Mouse (Mus musculus): ENCODE measurements around the gene Dcst2. TPM values are rescaled to one million over a fixed set of nuclear protein-coding genes. Genes with fewer than 3 reads are reported as not detected.
A peak's percentile ranks its signal among the peaks of the same experiment; 100 is the strongest.

Gene Dcst2
- polyA plus RNA-seq, 1 experiment from 2014 or later = 0.32 TPM

- no peak for DNase-seq (ENCODE audit: low spot score)
- H3K4me2 ChIP-seq (ENCODE audit: low read depth, low read length) = no peak overlapping the region
- H3K9me3 ChIP-seq (replicated peaks; ENCODE audit: control insufficient read depth, low read length) = no peaks in the 10 kb centered on the region
- H3K9ac ChIP-seq (replicated peaks; ENCODE audit: low read length) = no peak overlapping the region
- WGBS = 46% methylated on average over 5 of the region's 5 CpGs
- H3K27ac ChIP-seq (replicated peaks; ENCODE audit: low read depth, low read length) = no peak overlapping the region
- H3K36me3 ChIP-seq (replicated peaks; ENCODE audit: control insufficient read depth, insufficient read depth, low read depth, low read length) = no peaks in the 10 kb centered on the region
- no peak for ATAC-seq (replicated peaks; ENCODE audit: insufficient number of reproducible peaks, low FRiP score, low TSS enrichment, low read depth)
- no peaks in the 10 kb centered on the region for H3K27me3 ChIP-seq (ENCODE audit: control insufficient read depth, insufficient read depth, low read length)
- H3K4me3 ChIP-seq (ENCODE audit: low read depth, low read length) = no peak overlapping the region
- H3K4me1 ChIP-seq (ENCODE audit: control insufficient read depth, insufficient read depth, low read length) = peaks cover under 1% of the 10 kb centered on the region; the same call in 1 of the 2 replicates
Measured at GRCm38 (mm10) chr3:89373581-89374231, 11.9 kb downstream of the Dcst2 start.

- no peaks in the 10 kb centered on the region for H3K27me3 ChIP-seq (ENCODE audit: control insufficient read depth, insufficient read depth, low read length)
- H3K36me3 ChIP-seq (replicated peaks; ENCODE audit: control insufficient read depth, insufficient read depth, low read depth, low read length) = no peaks in the 10 kb centered on the region
- no peak overlapping the region for H3K4me3 ChIP-seq (ENCODE audit: low read depth, low read length)
- WGBS = 75% methylated on average over 4 of the region's 4 CpGs
- no peak overlapping the region for H3K27ac ChIP-seq (replicated peaks; ENCODE audit: low read depth, low read length)
- peak overlapping the region; percentile 87; the same call in 1 of the 2 replicates for H3K4me2 ChIP-seq (ENCODE audit: low read depth, low read length)
- no peak overlapping the region for H3K9ac ChIP-seq (replicated peaks; ENCODE audit: low read length)
- peak; percentile 16 for ATAC-seq (replicated peaks; ENCODE audit: insufficient number of reproducible peaks, low FRiP score, low TSS enrichment, low read depth)
- no peaks in the 10 kb centered on the region for H3K9me3 ChIP-seq (replicated peaks; ENCODE audit: control insufficient read depth, low read length)
- peaks cover 2% of the 10 kb centered on the region; the same call in 1 of the 2 replicates for H3K4me1 ChIP-seq (ENCODE audit: control insufficient read depth, insufficient read depth, low read length)
- DNase-seq (ENCODE audit: low spot score) = no peak
Measured at GRCm38 (mm10) chr3:89377831-89378230, 16.1 kb downstream of the Dcst2 start.

GRCm38 (mm10) chr3:89378394-89379067, 16.8 kb downstream of the Dcst2 start:
- Histone ChIP-seq H3K36me3 (replicated peaks; ENCODE audit: control insufficient read depth, insufficient read depth, low read depth, low read length) (no peaks in the 10 kb centered on the region), H3K4me2 (ENCODE audit: low read depth, low read length) (peak overlapping the region; percentile 87), H3K9ac (replicated peaks; ENCODE audit: low read length) (peak overlapping the region; percentile 70), H3K4me3 (ENCODE audit: low read depth, low read length) (peak overlapping the region; percentile 53), H3K27me3 (ENCODE audit: control insufficient read depth, insufficient read depth, low read length) (no peaks in the 10 kb centered on the region), H3K4me1 (ENCODE audit: control insufficient read depth, insufficient read depth, low read length) (peaks cover 2% of the 10 kb centered on the region; the same call in 1 of the 2 replicates), H3K9me3 (replicated peaks; ENCODE audit: control insufficient read depth, low read length) (no peaks in the 10 kb centered on the region), H3K27ac (replicated peaks; ENCODE audit: low read depth, low read length) (0 out of 2 replicates have a peak overlapping the region, but pooled peaks have one; percentile 0)
- WGBS = 1% methylated on average over 25 of the region's 29 CpGs
- DNase-seq (ENCODE audit: low spot score) = peak; percentile 89
- peak; percentile 86 for ATAC-seq (replicated peaks; ENCODE audit: insufficient number of reproducible peaks, low FRiP score, low TSS enrichment, low read depth)

GRCm38 (mm10) chr3:89379388-89380131, 17.8 kb downstream of the Dcst2 start:
- H3K4me1 ChIP-seq (ENCODE audit: control insufficient read depth, insufficient read depth, low read length) = peaks cover 2% of the 10 kb centered on the region; the same call in 1 of the 2 replicates
- H3K27ac ChIP-seq (replicated peaks; ENCODE audit: low read depth, low read length) = no peak overlapping the region
- ATAC-seq (replicated peaks; ENCODE audit: insufficient number of reproducible peaks, low FRiP score, low TSS enrichment, low read depth) = no peak
- no peak overlapping the region for H3K9ac ChIP-seq (replicated peaks; ENCODE audit: low read length)
- no peak overlapping the region for H3K4me3 ChIP-seq (ENCODE audit: low read depth, low read length)
- no peaks in the 10 kb centered on the region for H3K9me3 ChIP-seq (replicated peaks; ENCODE audit: control insufficient read depth, low read length)
- H3K36me3 ChIP-seq (replicated peaks; ENCODE audit: control insufficient read depth, insufficient read depth, low read depth, low read length) = no peaks in the 10 kb centered on the region
- WGBS = 86% methylated on average over 31 of the region's 31 CpGs
- H3K27me3 ChIP-seq (ENCODE audit: control insufficient read depth, insufficient read depth, low read length) = no peaks in the 10 kb centered on the region
- no peak for DNase-seq (ENCODE audit: low spot score)
- H3K4me2 ChIP-seq (ENCODE audit: low read depth, low read length) = no peak overlapping the region

- no peaks in the 10 kb centered on the region for H3K27me3 ChIP-seq (ENCODE audit: control insufficient read depth, insufficient read depth, low read length)
- H3K9ac ChIP-seq (replicated peaks; ENCODE audit: low read length) = no peak overlapping the region
- DNase-seq (ENCODE audit: low spot score) (no peak), ATAC-seq (replicated peaks; ENCODE audit: insufficient number of reproducible peaks, low FRiP score, low TSS enrichment, low read depth) (no peak)
- no peaks in the 10 kb centered on the region for H3K9me3 ChIP-seq (replicated peaks; ENCODE audit: control insufficient read depth, low read length)
- WGBS = 93% methylated on average over 14 of the region's 14 CpGs
- no peak overlapping the region for H3K27ac ChIP-seq (replicated peaks; ENCODE audit: low read depth, low read length)
- H3K4me2 ChIP-seq (ENCODE audit: low read depth, low read length) = no peak overlapping the region
- no peak overlapping the region for H3K4me3 ChIP-seq (ENCODE audit: low read depth, low read length)
- H3K36me3 ChIP-seq (replicated peaks; ENCODE audit: control insufficient read depth, insufficient read depth, low read depth, low read length) = no peaks in the 10 kb centered on the region
- peaks cover 2% of the 10 kb centered on the region; the same call in 1 of the 2 replicates for H3K4me1 ChIP-seq (ENCODE audit: control insufficient read depth, insufficient read depth, low read length)
Measured at GRCm38 (mm10) chr3:89380291-89380690, 18.5 kb downstream of the Dcst2 start.

- WGBS = 93% methylated on average over 18 of the region's 18 CpGs
- no peak overlapping the region for H3K4me3 ChIP-seq (ENCODE audit: low read depth, low read length)
Measured at GRCm38 (mm10) chr3:89380711-89381110, 18.9 kb downstream of the Dcst2 start.

GRCm38 (mm10) chr3:89381233-89381632, 19.5 kb downstream of the Dcst2 start:
- peaks cover 2% of the 10 kb centered on the region; the same call in 1 of the 2 replicates for H3K4me1 ChIP-seq (ENCODE audit: control insufficient read depth, insufficient read depth, low read length)
- no peak overlapping the region for H3K9ac ChIP-seq (replicated peaks; ENCODE audit: low read length)
- no peak overlapping the region for H3K27ac ChIP-seq (replicated peaks; ENCODE audit: low read depth, low read length)
- DNase-seq (ENCODE audit: low spot score) = no peak
- no peak for ATAC-seq (replicated peaks; ENCODE audit: insufficient number of reproducible peaks, low FRiP score, low TSS enrichment, low read depth)
- 89% methylated on average over 11 of the region's 11 CpGs for WGBS
- no peaks in the 10 kb centered on the region for H3K36me3 ChIP-seq (replicated peaks; ENCODE audit: control insufficient read depth, insufficient read depth, low read depth, low read length)
- H3K4me2 ChIP-seq (ENCODE audit: low read depth, low read length) = no peak overlapping the region
- no peaks in the 10 kb centered on the region for H3K9me3 ChIP-seq (replicated peaks; ENCODE audit: control insufficient read depth, low read length)
- H3K4me3 ChIP-seq (ENCODE audit: low read depth, low read length) = no peak overlapping the region
- H3K27me3 ChIP-seq (ENCODE audit: control insufficient read depth, insufficient read depth, low read length) = no peaks in the 10 kb centered on the region

More at GRCm38 (mm10) chr3:89380711-89381110, 18.9 kb downstream of the Dcst2 start:
- DNase-seq (ENCODE audit: low spot score) (no peak), ATAC-seq (replicated peaks; ENCODE audit: insufficient number of reproducible peaks, low FRiP score, low TSS enrichment, low read depth) (no peak)
- H3K9ac ChIP-seq (replicated peaks; ENCODE audit: low read length) = no peak overlapping the region
- no peak overlapping the region for H3K27ac ChIP-seq (replicated peaks; ENCODE audit: low read depth, low read length)
- H3K27me3 ChIP-seq (ENCODE audit: control insufficient read depth, insufficient read depth, low read length) = no peaks in the 10 kb centered on the region
- no peak overlapping the region for H3K4me2 ChIP-seq (ENCODE audit: low read depth, low read length)
- H3K4me1 ChIP-seq (ENCODE audit: control insufficient read depth, insufficient read depth, low read length) = peaks cover 2% of the 10 kb centered on the region; the same call in 1 of the 2 replicates
- no peaks in the 10 kb centered on the region for H3K36me3 ChIP-seq (replicated peaks; ENCODE audit: control insufficient read depth, insufficient read depth, low read depth, low read length)
- H3K9me3 ChIP-seq (replicated peaks; ENCODE audit: control insufficient read depth, low read length) = no peaks in the 10 kb centered on the region

All from embryonic facial prominence, embryonic 11.5 days (tissue).